In genomic region chr4:41705922-41706754, GRCm38 (mm10) we compare ENCODE assay signal across 11 mouse cellular contexts. TPM values are rescaled to one million over a fixed set of nuclear protein-coding genes. Genes with fewer than 3 reads are reported as not detected.
DNase-seq lines count a peak whose midpoint lies in the region; ATAC-seq and TF ChIP-seq lines count a peak whose summit lies in the region.
"Had no signal": no experiment of that assay in that cellular context is flagged by ENCODE, and none has a peak within 500 bp of the region (broad histone marks: within the 10 kb centered on the region; RNA-seq: fewer than 3 reads in every experiment).

No protein-coding gene starts in this region.

- no peak overlapping the region for H3K4me3 ChIP-seq in heart, postnatal 0 days (ENCODE audit: low read depth, low read length)
- H3K4me3 ChIP-seq in heart, embryonic 12.5 days, result no peak overlapping the region
- no peak overlapping the region for H3K4me3 ChIP-seq in forebrain, embryonic 12.5 days (replicated peaks)
- no peak overlapping the region for H3K4me3 ChIP-seq in midbrain, embryonic 13.5 days (replicated peaks)
- H3K4me3 ChIP-seq: limb, embryonic 13.5 days had no signal

- H3K9me3 ChIP-seq in heart, postnatal 0 days (replicated peaks; ENCODE audit: control insufficient read depth, low read length), result no peaks in the 10 kb centered on the region
- H3K9me3 ChIP-seq in heart, embryonic 12.5 days (replicated peaks), result no peaks in the 10 kb centered on the region
- H3K9me3 ChIP-seq in forebrain, embryonic 12.5 days, result no peaks in the 10 kb centered on the region
- H3K9me3 ChIP-seq in midbrain, embryonic 13.5 days, result no peaks in the 10 kb centered on the region
- H3K9me3 ChIP-seq: limb, embryonic 13.5 days had no signal

- H3K9ac ChIP-seq in heart, postnatal 0 days (replicated peaks; ENCODE audit: low read depth, low read length), result no peak overlapping the region
- no peak overlapping the region for H3K9ac ChIP-seq in heart, embryonic 12.5 days
- H3K9ac ChIP-seq in forebrain, embryonic 12.5 days, result no peak overlapping the region
- no peak overlapping the region for H3K9ac ChIP-seq in midbrain, embryonic 13.5 days (replicated peaks)
- H3K9ac ChIP-seq: limb, embryonic 13.5 days had no signal

- no peaks in the 10 kb centered on the region for H3K4me1 ChIP-seq in heart, postnatal 0 days (ENCODE audit: control insufficient read depth, insufficient read depth)
- peaks cover 17% of the 10 kb centered on the region for H3K4me1 ChIP-seq in heart, embryonic 12.5 days (replicated peaks)
- peaks cover 46% of the 10 kb centered on the region for H3K4me1 ChIP-seq in forebrain, embryonic 12.5 days
- H3K4me1 ChIP-seq in midbrain, embryonic 13.5 days (replicated peaks), result peaks cover 38% of the 10 kb centered on the region

- H3K36me3 ChIP-seq in heart, postnatal 0 days (replicated peaks; ENCODE audit: control insufficient read depth, insufficient read depth, low read length), result no peaks in the 10 kb centered on the region
- no peaks in the 10 kb centered on the region for H3K36me3 ChIP-seq in heart, embryonic 12.5 days
- H3K36me3 ChIP-seq in forebrain, embryonic 12.5 days (replicated peaks), result no peaks in the 10 kb centered on the region; the same call in 1 of the 2 replicates
- H3K36me3 ChIP-seq in midbrain, embryonic 13.5 days, result peaks cover 7% of the 10 kb centered on the region; the same call in 1 of the 2 replicates

- no peak for TF ChIP-seq CTCF in heart, postnatal 0 days (IDR thresholded peaks at IDR 0.05; ENCODE audit: low read depth)

- peaks cover 18% of the 10 kb centered on the region for H3K27me3 ChIP-seq in heart, postnatal 0 days (ENCODE audit: control insufficient read depth, insufficient read depth, low read length)
- H3K27me3 ChIP-seq in heart, embryonic 12.5 days (replicated peaks), result peaks cover 36% of the 10 kb centered on the region
- H3K27me3 ChIP-seq in forebrain, embryonic 12.5 days, result peaks cover 27% of the 10 kb centered on the region
- H3K27me3 ChIP-seq in midbrain, embryonic 13.5 days, result peaks cover 16% of the 10 kb centered on the region

- no peak for DNase-seq in heart, postnatal 0 days (ENCODE audit: low spot score)
- peak; percentile 35 for DNase-seq in MN1 (ENCODE audit: low spot score)
- DNase-seq in spleen, adult 12 weeks (ENCODE audit: low spot score), result no peak
- DNase-seq in layer of hippocampus, adult 11-12 months (ENCODE audit: low spot score), result no peak

- 0 out of 2 replicates have a peak, but pooled peaks have one; percentile 15 for ATAC-seq in heart, postnatal 0 days (ENCODE audit: insufficient read depth, low read depth)
- no peak for ATAC-seq in heart, embryonic 12.5 days (ENCODE audit: insufficient number of reproducible peaks, low FRiP score)
- ATAC-seq in forebrain, embryonic 12.5 days (ENCODE audit: low FRiP score), result peak; percentile 12; the same call in 1 of the 2 replicates
- ATAC-seq in midbrain, embryonic 13.5 days, result peak; percentile 43; the same call in 1 of the 2 replicates
- no peak for ATAC-seq in activated CD4-positive, CD25-positive, alpha-beta regulatory T cell, adult 4 months

- no peak overlapping the region for H3K4me2 ChIP-seq in heart, postnatal 0 days (ENCODE audit: low read depth, low read length)
- H3K4me2 ChIP-seq in heart, embryonic 12.5 days, result no peak overlapping the region
- H3K4me2 ChIP-seq in forebrain, embryonic 12.5 days, result peak overlapping the region; percentile 40
- H3K4me2 ChIP-seq in midbrain, embryonic 13.5 days (replicated peaks), result peak overlapping the region; percentile 35

- H3K27ac ChIP-seq in heart, postnatal 0 days (ENCODE audit: low read depth), result no peak overlapping the region
- H3K27ac ChIP-seq in heart, embryonic 12.5 days (ENCODE audit: poor library complexity, severe bottlenecking), result no peak overlapping the region
- H3K27ac ChIP-seq in forebrain, embryonic 12.5 days, result peak overlapping the region; percentile 50; the same call in 1 of the 2 replicates
- H3K27ac ChIP-seq in midbrain, embryonic 13.5 days, result peak overlapping the region; percentile 69
- H3K27ac ChIP-seq: limb, embryonic 13.5 days had no signal

- WGBS in heart, postnatal 0 days, result 54% methylated on average over 19 of the region's 19 CpGs
- 59% methylated on average over 19 of the region's 19 CpGs for WGBS in heart, embryonic 12.5 days
- WGBS in forebrain, embryonic 12.5 days, result 63% methylated on average over 19 of the region's 19 CpGs
- 59% methylated on average over 19 of the region's 19 CpGs for WGBS in midbrain, embryonic 13.5 days

- TF ChIP-seq EP300 in heart, postnatal 0 days (IDR thresholded peaks at IDR 0.05; ENCODE audit: low read depth), result no peak

RNA-seq across cellular contexts. Expression of gene Il11ra1, which starts 6.3 kb away (rescaled TPM):
- 77.1 and 110 TPM in 2 replicates for total RNA-seq in heart, postnatal 0 days (2014; rRNA removed; ENCODE audit: low replicate concordance)
- 104 and 116 TPM in 2 replicates for polyA plus RNA-seq in heart, postnatal 0 days (2015; fragmentation: Nextera tagmentation; extraction: Ambion mirVana)
- 148 and 159 TPM in 2 replicates for polyA plus RNA-seq in heart, embryonic 12.5 days (2016; fragmentation: Nextera tagmentation; extraction: Ambion mirVana)
- polyA plus RNA-seq in forebrain, embryonic 12.5 days (2016; fragmentation: Nextera tagmentation; extraction: Ambion mirVana), result 56.6 and 62.1 TPM in 2 replicates
- polyA plus RNA-seq in midbrain, embryonic 13.5 days (2015; fragmentation: Nextera tagmentation; extraction: Ambion mirVana), result 34.0 and 34.9 TPM in 2 replicates
- polyA plus RNA-seq in activated CD4-positive, CD25-positive, alpha-beta regulatory T cell, adult 4 months (2017; shearing (Covaris generic)), result 1 to 10 TPM; 4.9 to 7.2 TPM

RNA-seq across cellular contexts. Expression of gene Rpp25l, which starts 7.2 kb away (rescaled TPM):
- 49.6 and 49.8 TPM in 2 replicates for total RNA-seq in heart, postnatal 0 days (2014; rRNA removed; ENCODE audit: low replicate concordance)
- 38.9 and 40.2 TPM in 2 replicates for polyA plus RNA-seq in heart, postnatal 0 days (2015; fragmentation: Nextera tagmentation; extraction: Ambion mirVana)
- 39.7 and 40.9 TPM in 2 replicates for polyA plus RNA-seq in heart, embryonic 12.5 days (2016; fragmentation: Nextera tagmentation; extraction: Ambion mirVana)
- 77.0 and 79.1 TPM in 2 replicates for polyA plus RNA-seq in forebrain, embryonic 12.5 days (2016; fragmentation: Nextera tagmentation; extraction: Ambion mirVana)
- polyA plus RNA-seq in midbrain, embryonic 13.5 days (2015; fragmentation: Nextera tagmentation; extraction: Ambion mirVana), result 63.9 and 67.4 TPM in 2 replicates
- 10 to 100 TPM; 51.4 to 65.6 TPM for polyA plus RNA-seq in activated CD4-positive, CD25-positive, alpha-beta regulatory T cell, adult 4 months (2017; shearing (Covaris generic))

RNA-seq across cellular contexts. Expression of gene Cntfr, which starts 9.2 kb away (rescaled TPM):
- total RNA-seq in heart, postnatal 0 days (2014; rRNA removed; ENCODE audit: low replicate concordance), result 0.31 TPM in 1 of 2 replicates, not detected in the other
- polyA plus RNA-seq in heart, postnatal 0 days (2015; fragmentation: Nextera tagmentation; extraction: Ambion mirVana), result 0.38 and 0.41 TPM in 2 replicates
- polyA plus RNA-seq in heart, embryonic 12.5 days (2016; fragmentation: Nextera tagmentation; extraction: Ambion mirVana), result 3.7 TPM in 2 replicates
- 21.9 and 28.3 TPM in 2 replicates for polyA plus RNA-seq in forebrain, embryonic 12.5 days (2016; fragmentation: Nextera tagmentation; extraction: Ambion mirVana)
- polyA plus RNA-seq in midbrain, embryonic 13.5 days (2015; fragmentation: Nextera tagmentation; extraction: Ambion mirVana), result 27.6 and 32.7 TPM in 2 replicates
- not detected for polyA plus RNA-seq in activated CD4-positive, CD25-positive, alpha-beta regulatory T cell, adult 4 months (2017; shearing (Covaris generic))

RNA-seq across cellular contexts. Expression of gene Dctn3, which starts 16.8 kb away (rescaled TPM):
- 81.6 and 121 TPM in 2 replicates for total RNA-seq in heart, postnatal 0 days (2014; rRNA removed; ENCODE audit: low replicate concordance)
- 161 and 165 TPM in 2 replicates for polyA plus RNA-seq in heart, postnatal 0 days (2015; fragmentation: Nextera tagmentation; extraction: Ambion mirVana)
- 113 and 118 TPM in 2 replicates for polyA plus RNA-seq in heart, embryonic 12.5 days (2016; fragmentation: Nextera tagmentation; extraction: Ambion mirVana)
- 159 and 179 TPM in 2 replicates for polyA plus RNA-seq in forebrain, embryonic 12.5 days (2016; fragmentation: Nextera tagmentation; extraction: Ambion mirVana)
- 270 and 278 TPM in 2 replicates for polyA plus RNA-seq in midbrain, embryonic 13.5 days (2015; fragmentation: Nextera tagmentation; extraction: Ambion mirVana)
- polyA plus RNA-seq in activated CD4-positive, CD25-positive, alpha-beta regulatory T cell, adult 4 months (2017; shearing (Covaris generic)), result 100 to 1,000 TPM; 107 to 114 TPM

RNA-seq across cellular contexts. Expression of gene Arid3c, which starts 24.8 kb away (rescaled TPM):
- total RNA-seq in heart, postnatal 0 days (2014; rRNA removed; ENCODE audit: low replicate concordance), result not detected in 2 replicates
- polyA plus RNA-seq in heart, postnatal 0 days (2015; fragmentation: Nextera tagmentation; extraction: Ambion mirVana), result not detected in 2 replicates
- not detected in 2 replicates for polyA plus RNA-seq in heart, embryonic 12.5 days (2016; fragmentation: Nextera tagmentation; extraction: Ambion mirVana)
- 0.42 and 0.46 TPM in 2 replicates for polyA plus RNA-seq in forebrain, embryonic 12.5 days (2016; fragmentation: Nextera tagmentation; extraction: Ambion mirVana)
- 0.26 and 0.32 TPM in 2 replicates for polyA plus RNA-seq in midbrain, embryonic 13.5 days (2015; fragmentation: Nextera tagmentation; extraction: Ambion mirVana)
- polyA plus RNA-seq in activated CD4-positive, CD25-positive, alpha-beta regulatory T cell, adult 4 months (2017; shearing (Covaris generic)), result not detected
- total RNA-seq: adrenal gland, postnatal 14 days; heart, adult 18-20 months had no signal

Comparison
In these comparisons a context has a peak if more than half of its experiments do, and no peak if none do; other contexts are left out.
1. ATAC-seq: peak in heart, postnatal 0 days (single experiment), forebrain, embryonic 12.5 days (single experiment) and midbrain, embryonic 13.5 days (single experiment); none in heart, embryonic 12.5 days (single experiment) and activated CD4-positive, CD25-positive, alpha-beta regulatory T cell, adult 4 months (single experiment).
2. H3K27ac ChIP-seq: peak in forebrain, embryonic 12.5 days (single experiment) and midbrain, embryonic 13.5 days (single experiment); none in heart, postnatal 0 days (single experiment) and heart, embryonic 12.5 days (single experiment).
3. H3K4me2 ChIP-seq: peak in forebrain, embryonic 12.5 days (single experiment) and midbrain, embryonic 13.5 days (single experiment); none in heart, postnatal 0 days (single experiment) and heart, embryonic 12.5 days (single experiment).